Mouse (Mus musculus) MEL (cell line): Measurements from ENCODE around the gene Gm498. TPM values are rescaled to one million over a fixed set of nuclear protein-coding genes. Genes with fewer than 3 reads are reported as not detected.

ENCODE experiments used
- DNase-seq: peaks from one replicate; pipeline ENCODE4 v3.0.0; 2011; ENCODE audit warnings: low read depth, low spot score
- H3K27ac ChIP-seq: 2 replicates; pipeline ENCODE4 v1.5.1; 2012; ENCODE audit warnings: low read depth, mild to moderate bottlenecking, control low read depth, low read length, moderate library complexity; ENCODE audit not compliant: control insufficient read depth
- H3K27me3 ChIP-seq, 2 experiments: fragments of 150-350 bp in 1 of 2; sonication (generic) in 1 of 2; 2 replicates each; pipeline ENCODE4 v1.6.1; 2012; ENCODE audit warnings: low read length in 2 of 2, mild to moderate bottlenecking in 2 of 2, improper control_type of control experiment in 1 of 2, moderate library complexity in 1 of 2; ENCODE audit not compliant: insufficient read depth in 2 of 2, control insufficient read depth in 1 of 2
- H3K36me3 ChIP-seq, 2 experiments: 2 replicates each; pipeline ENCODE4 v1.6.1; 2012 to 2014; ENCODE audit warnings: low read length in 2 of 2, improper control_type of control experiment in 1 of 2, inconsistent platforms in 1 of 2, mild to moderate bottlenecking in 1 of 2; ENCODE audit not compliant: insufficient read depth in 2 of 2, control insufficient read depth in 1 of 2
- H3K4me1 ChIP-seq, 2 experiments: fragments of 150-350 bp in 1 of 2; sonication (generic) in 1 of 2; 2 replicates each; pipeline ENCODE4 v1.6.1; 2012; ENCODE audit warnings: low read length in 2 of 2, improper control_type of control experiment in 1 of 2, mild to moderate bottlenecking in 1 of 2; ENCODE audit not compliant: insufficient read depth in 2 of 2, control insufficient read depth in 1 of 2
- H3K4me3 ChIP-seq, 2 experiments: fragments of 150-350 bp in 1 of 2; sonication (generic) in 1 of 2; 2 replicates each; pipeline ENCODE4 v1.5.1; 2012; ENCODE audit warnings: low read depth in 2 of 2, low read length in 2 of 2, mild to moderate bottlenecking in 2 of 2, moderate library complexity in 2 of 2, control low read depth in 1 of 2, improper control_type of control experiment in 1 of 2; ENCODE audit not compliant: control insufficient read depth in 1 of 2, insufficient read depth in 1 of 2
- H3K79me2 ChIP-seq: 2 replicates; pipeline ENCODE4 v1.6.1; 2012; ENCODE audit warnings: mild to moderate bottlenecking, low read length, moderate library complexity; ENCODE audit not compliant: control insufficient read depth, poor library complexity, insufficient read depth
- H3K9ac ChIP-seq: 2 replicates; pipeline ENCODE4 v1.6.1; 2012; ENCODE audit warnings: low read depth, mild to moderate bottlenecking, control low read depth, low read length, moderate library complexity; ENCODE audit not compliant: control insufficient read depth, poor library complexity, severe bottlenecking
- H3K9me3 ChIP-seq: fragments of 150-350 bp; sonication (generic); replicated peaks from 2 replicates; pipeline ENCODE4 v1.6.1; 2012; ENCODE audit warnings: mild to moderate bottlenecking, low read length, improper control_type of control experiment, moderate library complexity; ENCODE audit not compliant: insufficient read depth
- BHLHE40 ChIP-seq: IDR thresholded peaks from 2 replicates; pipeline ENCODE4 v1.6.1; 2012; ENCODE audit warnings: low read depth, mild to moderate bottlenecking, inconsistent platforms, low read length, improper control_type of control experiment, borderline replicate concordance
- CHD1 ChIP-seq: IDR thresholded peaks from 2 replicates; pipeline ENCODE4 v1.6.1; 2012; ENCODE audit warnings: low read depth, mild to moderate bottlenecking, inconsistent platforms, low read length, improper control_type of control experiment
- CTCF ChIP-seq, 3 experiments: IDR thresholded peaks in 2 of 3; conservative IDR thresholded peaks in 1 of 3; 2 replicates each; pipeline ENCODE4 v1.5.1; 2011 to 2012; ENCODE audit warnings: low read length in 3 of 3, low read depth in 2 of 3, mild to moderate bottlenecking in 2 of 3, improper control_type of control experiment in 1 of 3, inconsistent platforms in 1 of 3, mixed read lengths in 1 of 3, moderate library complexity in 1 of 3; ENCODE audit not compliant: control insufficient read depth in 1 of 3, insufficient read depth in 1 of 3, poor library complexity in 1 of 3, severe bottlenecking in 1 of 3
- E2F4 ChIP-seq: IDR thresholded peaks from 2 replicates; pipeline ENCODE4 v1.6.1; 2011; ENCODE audit warnings: low read depth, low read length, improper control_type of control experiment, borderline replicate concordance
- EP300 ChIP-seq, 2 experiments: IDR thresholded peaks; 2 replicates each; pipeline ENCODE4 v1.6.1; 2011; ENCODE audit warnings: improper control_type of control experiment in 2 of 2, low read length in 2 of 2, low read depth in 1 of 2, mild to moderate bottlenecking in 1 of 2
- ETS1 ChIP-seq: IDR thresholded peaks from 2 replicates; pipeline ENCODE4 v1.6.1; 2012; ENCODE audit warnings: low read depth, mild to moderate bottlenecking, inconsistent platforms, low read length, improper control_type of control experiment, moderate library complexity
- GATA1 ChIP-seq: IDR thresholded peaks from 2 replicates; pipeline ENCODE4 v1.6.1; 2011; ENCODE audit warnings: low read depth, low read length, improper control_type of control experiment
- JUND ChIP-seq: IDR thresholded peaks from 2 replicates; pipeline ENCODE4 v1.6.1; 2011; ENCODE audit warnings: low read depth, mild to moderate bottlenecking, improper control_type of control experiment, low read length
- KAT2A ChIP-seq: conservative IDR thresholded peaks from 2 replicates; pipeline ENCODE4 v1.6.1; 2012; ENCODE audit warnings: low read depth, low read length, improper control_type of control experiment, inconsistent platforms
- MAX ChIP-seq: IDR thresholded peaks from 2 replicates; pipeline ENCODE4 v1.6.1; 2011; ENCODE audit warnings: low read length, improper control_type of control experiment
- MEF2A ChIP-seq: IDR thresholded peaks from 2 replicates; pipeline ENCODE4 v1.6.1; 2014; ENCODE audit warnings: low read depth, mild to moderate bottlenecking, inconsistent platforms, low read length, improper control_type of control experiment; ENCODE audit not compliant: poor library complexity, insufficient replicate concordance, severe bottlenecking; ENCODE audit errors: extremely low read depth
- POLR2A ChIP-seq, 2 experiments: IDR thresholded peaks; 2 replicates each; pipeline ENCODE4 v1.6.1; 2011 to 2012; ENCODE audit warnings: low read length in 2 of 2, mild to moderate bottlenecking in 2 of 2, control low read depth in 1 of 2, improper control_type of control experiment in 1 of 2, low read depth in 1 of 2, moderate library complexity in 1 of 2; ENCODE audit not compliant: control insufficient read depth in 1 of 2, insufficient read depth in 1 of 2, poor library complexity in 1 of 2
- RAD21 ChIP-seq: IDR thresholded peaks from 2 replicates; pipeline ENCODE4 v1.6.1; 2011; ENCODE audit warnings: mild to moderate bottlenecking, low read depth, low read length, improper control_type of control experiment
- RCOR1 ChIP-seq: IDR thresholded peaks from 2 replicates; pipeline ENCODE4 v1.6.1; 2012; ENCODE audit warnings: low read depth, mild to moderate bottlenecking, inconsistent platforms, low read length, improper control_type of control experiment
- SIN3A ChIP-seq: IDR thresholded peaks from 2 replicates; pipeline ENCODE4 v1.6.1; 2012; ENCODE audit warnings: low read length, improper control_type of control experiment, inconsistent platforms
- SMC3 ChIP-seq: IDR thresholded peaks from 2 replicates; pipeline ENCODE4 v1.6.1; 2011; ENCODE audit warnings: low read depth, low read length, improper control_type of control experiment
- TAL1 ChIP-seq: IDR thresholded peaks from 2 replicates; pipeline ENCODE4 v1.6.1; 2012; ENCODE audit warnings: mild to moderate bottlenecking, inconsistent platforms, low read length, moderate library complexity, mixed read lengths
- TBP ChIP-seq: IDR thresholded peaks from 2 replicates; pipeline ENCODE4 v1.8.0; 2011; ENCODE audit warnings: low read depth, low read length, improper control_type of control experiment
- TCF12 ChIP-seq: IDR thresholded peaks from 2 replicates; pipeline ENCODE4 v1.6.1; 2014; ENCODE audit warnings: low read depth, mild to moderate bottlenecking, inconsistent platforms, low read length, improper control_type of control experiment, moderate library complexity
- USF1 ChIP-seq: IDR thresholded peaks from 2 replicates; pipeline ENCODE4 v1.6.1; 2014; ENCODE audit warnings: low read depth, mild to moderate bottlenecking, inconsistent platforms, low read length, improper control_type of control experiment, moderate library complexity
- ZC3H11A ChIP-seq: IDR thresholded peaks from 2 replicates; pipeline ENCODE4 v1.6.1; 2012; ENCODE audit warnings: low read depth, mild to moderate bottlenecking, inconsistent platforms, low read length, improper control_type of control experiment
- ZKSCAN1 ChIP-seq: IDR thresholded peaks from 2 replicates; pipeline ENCODE4 v1.6.1; 2012; ENCODE audit warnings: low read depth, mild to moderate bottlenecking, inconsistent platforms, low read length, improper control_type of control experiment, moderate library complexity
- ZMIZ1 ChIP-seq: IDR thresholded peaks from 2 replicates; pipeline ENCODE4 v1.6.1; 2012; ENCODE audit warnings: low read depth, mild to moderate bottlenecking, inconsistent platforms, low read length, improper control_type of control experiment, moderate library complexity
- ZNF384 ChIP-seq: IDR thresholded peaks from 2 replicates; pipeline ENCODE4 v1.6.1; 2012; ENCODE audit warnings: low read depth, mild to moderate bottlenecking, inconsistent platforms, low read length, improper control_type of control experiment
- polyA plus RNA-seq, 2 experiments: library from polyadenylated mRNA; stranded (reverse) in 1 of 2; unstranded in 1 of 2; fragments of >175 nt in 1 of 2; fragments of >200 nt in 1 of 2; gene quantifications; 2 replicates each; pipeline versions ENCODE4 v1.2.1 to v1.2.4; 2012; ENCODE audit warnings: low replicate concordance in 2 of 2, low read depth in 1 of 2; ENCODE audit not compliant: insufficient read length in 2 of 2, insufficient read depth in 1 of 2, missing spikeins in 1 of 2
- total RNA-seq: library from RNA; depleted of rRNA; stranded (reverse); fragments of 300-350 nt; gene quantifications from 2 replicates; pipeline ENCODE4 v1.2.3, GENCODE M21; 2012

The Gm498 gene
- total and polyA plus RNA-seq, 3 experiments: not detected

DNA sequence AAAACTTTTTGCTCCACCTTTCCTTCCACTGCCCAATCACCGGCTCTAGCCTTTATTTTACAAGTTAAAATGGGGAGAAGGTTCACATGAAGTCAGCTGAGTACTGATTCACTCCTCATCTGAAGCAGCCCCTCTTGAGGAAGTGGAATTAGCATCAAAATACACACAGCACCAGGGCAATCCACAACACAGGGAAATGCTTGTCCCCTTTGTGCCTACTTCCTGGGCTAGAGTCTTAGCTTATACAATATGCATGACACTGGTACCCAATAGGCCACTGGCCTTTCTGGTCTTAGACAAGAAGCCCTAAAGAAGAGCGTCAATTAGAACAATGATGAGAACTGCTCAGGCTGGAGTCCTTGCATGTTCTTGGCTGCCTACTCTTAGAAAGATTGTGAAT is 25.7 kb downstream of the Gm498 start:
- TF ChIP-seq CTCF (IDR thresholded peaks at IDR 0.05 in 2 of 3, conservative IDR thresholded peaks at IDR 0.05 in 1 of 3; ENCODE audit: control insufficient read depth in 1 of 3, insufficient read depth in 1 of 3, low read depth in 2 of 3, low read length in 3 of 3, poor library complexity in 1 of 3, severe bottlenecking in 1 of 3): no peak
- TF ChIP-seq ZKSCAN1: no peak
- TF ChIP-seq JUND: no peak
- no peak for TF ChIP-seq BHLHE40
- no peak for TF ChIP-seq MAX
- TF ChIP-seq USF1: no peak
- no peak for TF ChIP-seq MEF2A
- TF ChIP-seq ZMIZ1: no peak
- TF ChIP-seq POLR2A (IDR thresholded peaks at IDR 0.05; ENCODE audit: control insufficient read depth in 1 of 2, insufficient read depth in 1 of 2, low read depth in 1 of 2, low read length in 2 of 2, poor library complexity in 1 of 2): no peak
- no peak for TF ChIP-seq TBP
- no peak for TF ChIP-seq EP300 (IDR thresholded peaks at IDR 0.05; ENCODE audit: low read depth in 1 of 2, low read length in 2 of 2)
- no peak for TF ChIP-seq CHD1
- TF ChIP-seq ETS1: no peak
- TF ChIP-seq E2F4: no peak
- TF ChIP-seq ZNF384: no peak
- TF ChIP-seq SMC3: no peak
- no peak for TF ChIP-seq ZC3H11A
- TF ChIP-seq TCF12: no peak
- TF ChIP-seq KAT2A: no peak
- TF ChIP-seq, all 39 proteins: peak for 0
- Histone ChIP-seq H3K27ac (no peak overlapping the region), H3K27me3 (0 out of 4 replicates have a peak, but pooled peaks cover 0 to 2% of the 10 kb centered on the region in 2 experiments), H3K9me3 (no peaks in the 10 kb centered on the region), H3K4me3 (no peak overlapping the region), H3K9ac (no peak overlapping the region), H3K79me2 (no peaks in the 10 kb centered on the region), H3K4me1 (no peaks in the 10 kb centered on the region), H3K36me3 (no peaks in the 10 kb centered on the region)
- no peak for DNase-seq

DNA sequence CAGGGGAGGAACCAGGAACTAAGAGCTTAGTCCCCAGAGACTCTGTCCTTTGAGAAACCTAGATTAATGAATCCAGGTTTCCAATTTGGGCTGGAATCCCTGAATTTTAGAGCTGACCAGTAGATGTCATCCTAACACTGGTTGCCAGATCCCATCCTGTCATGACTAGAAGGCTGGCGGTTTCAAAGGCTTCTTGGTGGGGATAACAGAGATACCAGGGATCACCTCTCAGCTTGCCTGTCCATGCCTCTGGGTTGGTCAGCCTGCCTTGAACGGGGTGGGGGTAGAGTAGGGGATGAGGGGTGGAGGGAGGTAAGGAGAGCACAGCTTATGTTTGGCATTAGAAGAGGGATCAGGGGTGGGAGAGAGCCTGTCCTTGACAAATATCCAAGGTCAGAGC is 34.0 kb downstream of the Gm498 start:
- Histone ChIP-seq H3K79me2 (no peaks in the 10 kb centered on the region), H3K36me3 (no peaks in the 10 kb centered on the region), H3K27ac (no peak overlapping the region), H3K9me3 (no peaks in the 10 kb centered on the region), H3K9ac (no peak overlapping the region), H3K27me3 (no peaks in the 10 kb centered on the region), H3K4me3 (no peak overlapping the region), H3K4me1 (no peaks in the 10 kb centered on the region)
- TF ChIP-seq SIN3A (no peak), JUND (no peak), GATA1 (no peak), RAD21 (peak; percentile 12), TAL1 (no peak), RCOR1 (no peak)
- DNase-seq: no peak
